Mouse (Mus musculus) ES-Bruce4 (cell line): ENCODE measurements at regions not wholly inside any gene's neighbourhood (a gene's known extent, or its start where the extent isn't known, plus 50 kb on each side); places are given as distances from the start of the nearest gene placed in this dataset.

Source experiments
- CTCF ChIP-seq: IDR thresholded peaks from one replicate; pipeline ENCODE4 v1.8.1; 2011; ENCODE audit warnings: low read depth, low read length
- EP300 ChIP-seq: IDR thresholded peaks from 2 replicates; pipeline ENCODE4 v1.6.1; 2011; ENCODE audit warnings: low read depth, low read length; ENCODE audit not compliant: insufficient read depth
- POLR2A ChIP-seq: IDR thresholded peaks from one replicate; pipeline ENCODE4 v1.8.1; 2011; ENCODE audit warnings: low read length; ENCODE audit not compliant: insufficient read depth

- no peak for TF ChIP-seq POLR2A
- no peak for TF ChIP-seq CTCF
- TF ChIP-seq EP300: no peak
Measured at GRCm38 (mm10) chr7:65802806-65803205, 58.7 kb upstream of the Pcsk6 start.
